Mouse (Mus musculus) CH12.LX (cell line): Measurements from ENCODE around the gene Sept3. TPM values are rescaled to one million over a fixed set of nuclear protein-coding genes. Genes with fewer than 3 reads are reported as not detected.

Experiments
- DNase-seq: peaks from one replicate; pipeline ENCODE4 v3.0.0-alpha.2; 2013; ENCODE audit errors: extremely low read depth
- H3K27ac ChIP-seq: 2 replicates; pipeline ENCODE4 v1.5.1; 2012; ENCODE audit warnings: low read depth, mild to moderate bottlenecking, control low read depth, moderate library complexity; ENCODE audit not compliant: insufficient read depth
- H3K27me3 ChIP-seq: replicated peaks from 2 replicates; pipeline ENCODE3; 2012; ENCODE audit warnings: inconsistent platforms
- H3K36me3 ChIP-seq, 2 experiments: replicated peaks in 1 of 2; 2 replicates each; pipeline versions ENCODE3 to v1.6.1; 2012; ENCODE audit warnings: inconsistent platforms in 1 of 2, low read length in 1 of 2, mild to moderate bottlenecking in 1 of 2, mixed read lengths in 1 of 2, moderate library complexity in 1 of 2; ENCODE audit not compliant: control insufficient read depth in 1 of 2, insufficient read depth in 1 of 2
- H3K4me1 ChIP-seq, 2 experiments: 2 replicates each; pipeline ENCODE4 v1.6.1; 2012; ENCODE audit warnings: inconsistent platforms in 1 of 2, moderate library complexity in 1 of 2; ENCODE audit not compliant: insufficient read depth in 2 of 2, control insufficient read depth in 1 of 2
- H3K4me2 ChIP-seq: 2 replicates; pipeline ENCODE4 v1.6.1; 2012; ENCODE audit warnings: low read depth, mild to moderate bottlenecking, control low read depth; ENCODE audit not compliant: poor library complexity, insufficient read depth, severe bottlenecking
- H3K4me3 ChIP-seq, 3 experiments: fragments of 150-350 bp in 1 of 3; sonication (generic) in 1 of 3; replicated peaks in 1 of 3; 2 replicates each; pipeline versions ENCODE3 to v1.5.1; 2011 to 2012; ENCODE audit warnings: low read depth in 2 of 3, low read length in 2 of 3, mild to moderate bottlenecking in 2 of 3, moderate library complexity in 2 of 3, control low read depth in 1 of 3, improper control_type of control experiment in 1 of 3, inconsistent platforms in 1 of 3, mixed read lengths in 1 of 3; ENCODE audit not compliant: poor library complexity in 1 of 3
- H3K79me2 ChIP-seq: replicated peaks from 2 replicates; pipeline ENCODE4 v1.6.1; 2012; ENCODE audit warnings: mild to moderate bottlenecking, moderate library complexity; ENCODE audit not compliant: control insufficient read depth, poor library complexity, insufficient read depth, severe bottlenecking; ENCODE audit errors: extremely low read depth
- H3K9ac ChIP-seq: 2 replicates; pipeline ENCODE4 v1.6.1; 2012; ENCODE audit warnings: low read depth, mild to moderate bottlenecking, control low read depth, moderate library complexity; ENCODE audit not compliant: insufficient read depth
- H3K9me3 ChIP-seq: replicated peaks from 2 replicates; pipeline ENCODE3; 2012; ENCODE audit warnings: low read length, inconsistent platforms, mixed read lengths
- CTCF ChIP-seq, 2 experiments: IDR thresholded peaks in 1 of 2; conservative IDR thresholded peaks in 1 of 2; 2 replicates each; pipeline ENCODE4 v1.5.1; 2011 to 2012; ENCODE audit warnings: low read depth in 2 of 2, low read length in 2 of 2, improper control_type of control experiment in 1 of 2, inconsistent platforms in 1 of 2, mild to moderate bottlenecking in 1 of 2, moderate library complexity in 1 of 2
- E2F4 ChIP-seq: IDR thresholded peaks from 2 replicates; pipeline ENCODE4 v1.6.1; 2011; ENCODE audit warnings: low read depth, low read length, improper control_type of control experiment; ENCODE audit not compliant: insufficient replicate concordance
- MEF2A ChIP-seq: IDR thresholded peaks from 2 replicates; pipeline ENCODE4 v1.6.1; 2014; ENCODE audit warnings: low read depth, mild to moderate bottlenecking, inconsistent platforms, low read length, improper control_type of control experiment, borderline replicate concordance
- MXI1 ChIP-seq: IDR thresholded peaks from 2 replicates; pipeline ENCODE4 v1.6.1; 2011; ENCODE audit warnings: mild to moderate bottlenecking, low read depth, low read length, improper control_type of control experiment
- MYC ChIP-seq: IDR thresholded peaks from 2 replicates; pipeline ENCODE4 v1.6.1; 2011; ENCODE audit warnings: low read depth, mild to moderate bottlenecking, improper control_type of control experiment, low read length
- PAX5 ChIP-seq: IDR thresholded peaks from 2 replicates; pipeline ENCODE4 v1.6.1; 2012; ENCODE audit warnings: low read length, inconsistent platforms, mixed read lengths
- RAD21 ChIP-seq: IDR thresholded peaks from 2 replicates; pipeline ENCODE4 v1.6.1; 2011; ENCODE audit warnings: low read depth, mild to moderate bottlenecking, low read length, improper control_type of control experiment, moderate library complexity
- RCOR1 ChIP-seq: conservative IDR thresholded peaks from 2 replicates; pipeline ENCODE4 v1.6.1; 2012; ENCODE audit warnings: low read depth, mild to moderate bottlenecking, inconsistent platforms, low read length, improper control_type of control experiment
- SIN3A ChIP-seq: IDR thresholded peaks from 2 replicates; pipeline ENCODE4 v1.6.1; 2012; ENCODE audit warnings: low read length, improper control_type of control experiment, inconsistent platforms
- SMC3 ChIP-seq: IDR thresholded peaks from 2 replicates; pipeline ENCODE4 v1.6.1; 2011; ENCODE audit warnings: low read depth, low read length, improper control_type of control experiment
- TBP ChIP-seq: conservative IDR thresholded peaks from 2 replicates; pipeline ENCODE4 v1.6.1; 2011; ENCODE audit warnings: low read depth, low read length, improper control_type of control experiment
- TCF12 ChIP-seq: IDR thresholded peaks from 2 replicates; pipeline ENCODE4 v1.6.1; 2014; ENCODE audit warnings: low read depth, mild to moderate bottlenecking, inconsistent platforms, low read length, improper control_type of control experiment
- dilution Hi-C: fragments of 300-500 bp; cut with MboI; formaldehyde crosslinking; loops from 2 replicates; pipeline ENCODE4 v1.14.3; 2020; ENCODE audit warnings: low sequenced_read_pairs; ENCODE audit not compliant: extremely low pct_unique_long_range_greater_than_20kb, extremely low pct_ligation_motif_present
- in situ Hi-C: fragments of 300-500 bp; cut with MboI; formaldehyde crosslinking; loops from 3 replicates; pipeline ENCODE4 v1.14.3; 2019; ENCODE audit warnings: low sequenced_read_pairs, low pct_ligation_motif_present, low pct_unique_long_range_greater_than_20kb, mixed read lengths
- polyA plus RNA-seq: library from polyadenylated mRNA; unstranded; fragments of >175 nt; gene quantifications from 2 replicates; pipeline ENCODE4 v1.2.1, GENCODE M21; 2012; ENCODE audit warnings: low read depth; ENCODE audit not compliant: insufficient read length
- total RNA-seq, 2 experiments: library from RNA; depleted of rRNA; stranded (reverse); fragments of 300-350 nt in 1 of 2; fragments of >200 nt in 1 of 2; gene quantifications; 2 replicates each; pipeline ENCODE4 v1.2.3; 2012 to 2014

The Sept3 gene
- total and polyA plus RNA-seq, 3 experiments, result 0.04 to 0.07 TPM; not detected in 1

DNA sequence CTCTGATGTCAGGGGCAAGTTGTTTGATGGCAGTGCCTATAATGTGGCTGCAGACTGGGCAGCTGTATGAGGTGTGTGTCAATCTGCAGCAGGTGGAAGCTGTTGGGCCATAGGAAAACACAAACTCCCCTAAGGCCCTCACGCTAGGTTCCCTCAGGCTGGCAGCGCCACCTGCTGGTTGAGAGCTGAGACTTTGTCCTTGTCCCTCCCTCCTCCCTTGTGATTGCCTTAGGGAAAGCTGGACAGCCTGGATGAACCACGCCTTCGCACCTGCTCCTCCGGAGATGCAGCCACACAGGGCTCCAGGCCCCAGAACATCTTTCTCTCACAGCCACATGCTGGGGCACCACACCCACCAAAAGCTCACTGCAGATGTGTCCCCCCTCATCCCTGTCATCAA lies 3.5 kb upstream of the Sept3 start:
- H3K9ac ChIP-seq, result no peak overlapping the region
- DNase-seq, result peak; percentile 59
- dilution Hi-C loops (no loop called here), in situ Hi-C loops (loop anchor here (25.0 kb wide), 1 partner anchor 816 kb away; the partner anchor contains the start of gene Serhl)
- H3K79me2 ChIP-seq, result no peaks in the 10 kb centered on the region
- TF ChIP-seq SMC3 (peak; percentile 60), TCF12 (no peak), MXI1 (no peak), MEF2A (no peak), PAX5 (no peak), RAD21 (peak; percentile 69), CTCF (conservative IDR thresholded peaks at IDR 0.05 in 1 of 2, IDR thresholded peaks at IDR 0.05 in 1 of 2; ENCODE audit: low read depth in 2 of 2, low read length in 2 of 2) (peak; percentile 73 to 81; a peak in 3 of 4 replicates)
- no peaks in the 10 kb centered on the region for H3K36me3 ChIP-seq
- peaks cover 2 to 8% of the 10 kb centered on the region in 2 experiments; a peak in 2 of 4 replicates for H3K4me1 ChIP-seq
- peaks cover 88% of the 10 kb centered on the region for H3K27me3 ChIP-seq
- H3K9me3 ChIP-seq, result no peaks in the 10 kb centered on the region
- H3K4me2 ChIP-seq, result no peak overlapping the region
- H3K27ac ChIP-seq, result no peak overlapping the region
- H3K4me3 ChIP-seq, result no peak overlapping the region

DNA sequence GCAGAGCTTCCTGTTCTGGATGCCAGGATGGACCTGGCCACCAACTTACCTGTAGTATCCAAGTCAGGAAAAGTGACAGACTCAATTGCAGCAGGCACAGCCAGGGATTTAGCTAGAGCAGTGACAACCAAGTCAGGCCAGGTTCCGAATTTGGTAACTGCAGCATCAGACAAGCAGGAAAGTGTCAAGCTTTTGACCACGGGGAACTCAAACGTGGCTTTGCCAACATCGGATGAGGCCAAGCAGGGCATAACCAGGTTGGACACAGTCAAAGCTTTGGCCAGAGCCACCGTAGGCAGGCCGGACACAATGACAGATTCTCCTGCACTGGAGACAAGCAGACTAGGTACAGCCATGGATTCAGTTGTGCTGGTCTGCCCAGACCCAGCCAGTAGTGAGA lies 2.4 kb upstream of the Sept3 start:
- dilution Hi-C loops (no loop called here), in situ Hi-C loops (loop anchor here (25.0 kb wide), 1 partner anchor 815 kb away; the partner anchor contains the start of gene Serhl)
- TF ChIP-seq SIN3A (no peak), SMC3 (no peak), RCOR1 (no peak), E2F4 (no peak), MYC (no peak), TBP (no peak)
- no peak for DNase-seq
- H3K4me1 ChIP-seq, result peaks cover 5 to 8% of the 10 kb centered on the region in 2 experiments; a peak in 3 of 4 replicates
- no peaks in the 10 kb centered on the region for H3K79me2 ChIP-seq
- no peak overlapping the region for H3K4me2 ChIP-seq
- peaks cover 93% of the 10 kb centered on the region for H3K27me3 ChIP-seq
- no peak overlapping the region for H3K4me3 ChIP-seq
- H3K36me3 ChIP-seq, result no peaks in the 10 kb centered on the region
- H3K9me3 ChIP-seq, result no peaks in the 10 kb centered on the region
- no peak overlapping the region for H3K27ac ChIP-seq
- no peak overlapping the region for H3K9ac ChIP-seq
